Mouse (Mus musculus): ENCODE measurements around the gene Cdk5r1. TPM values are rescaled to one million over a fixed set of nuclear protein-coding genes. Genes with fewer than 3 reads are reported as not detected.

Cdk5r1 gene
- polyA plus RNA-seq, 1 experiment from 2014 or later, result 0.75 TPM

DNA sequence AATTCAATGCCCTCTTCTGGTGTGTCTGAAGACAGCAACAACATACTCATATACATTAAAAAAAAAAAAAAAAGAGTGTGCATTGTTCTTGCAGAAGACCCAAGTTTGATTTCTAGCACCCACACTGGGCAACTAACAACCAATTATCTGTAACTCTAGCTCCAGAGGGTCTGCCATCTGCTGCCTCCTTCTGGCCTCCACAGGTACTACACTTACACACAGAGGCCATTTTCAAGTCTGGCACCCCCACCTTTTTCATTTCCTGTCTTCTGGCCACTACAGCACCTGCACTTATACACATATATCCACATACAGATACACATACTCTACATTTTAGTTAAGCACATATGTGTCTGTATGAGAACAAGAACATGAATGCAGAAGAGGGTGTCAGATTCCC is 50.9 kb downstream of the Cdk5r1 start:
- Histone ChIP-seq H3K27me3 (ENCODE audit: control insufficient read depth, insufficient read depth, low read length) (no peaks in the 10 kb centered on the region), H3K4me2 (replicated peaks; ENCODE audit: low read depth) (no peak overlapping the region), H3K4me3 (ENCODE audit: low read depth, low read length) (no peak overlapping the region), H3K9me3 (ENCODE audit: control insufficient read depth, low read length) (no peaks in the 10 kb centered on the region), H3K4me1 (replicated peaks; ENCODE audit: control insufficient read depth, insufficient read depth) (no peaks in the 10 kb centered on the region), H3K9ac (ENCODE audit: low read length) (no peak overlapping the region), H3K36me3 (ENCODE audit: control insufficient read depth, insufficient read depth, low read length) (no peaks in the 10 kb centered on the region), H3K27ac (replicated peaks) (no peak overlapping the region)
- no peak for DNase-seq (ENCODE audit: low spot score)
- no peak for ATAC-seq (ENCODE audit: low FRiP score, low TSS enrichment)
- TF ChIP-seq EP300 (optimal IDR thresholded peaks at IDR 0.05) (no peak), CTCF (IDR thresholded peaks at IDR 0.05; ENCODE audit: low read depth) (peak; percentile 40)

DNA sequence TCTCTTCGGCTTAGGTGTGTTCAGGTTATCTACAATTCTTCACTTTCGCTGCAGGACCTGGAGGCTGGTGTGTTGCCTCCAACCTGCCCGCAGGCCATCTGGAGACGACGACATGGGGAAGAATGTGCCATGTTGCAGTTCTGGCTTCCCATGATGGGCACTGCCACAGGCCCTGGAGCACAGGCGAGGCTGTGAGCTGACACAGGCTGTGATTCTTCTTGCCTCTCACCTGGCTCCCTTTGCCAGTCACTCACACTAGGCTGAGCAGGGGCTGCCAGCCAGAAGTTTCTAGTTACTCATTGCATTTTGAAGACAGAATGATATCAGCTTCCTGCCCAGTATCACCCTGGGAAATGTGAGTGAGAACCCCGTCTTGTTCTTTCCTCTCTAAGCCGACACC is 52.3 kb downstream of the Cdk5r1 start:
- no peak for TF ChIP-seq EP300 (optimal IDR thresholded peaks at IDR 0.05)
- no peak for TF ChIP-seq CTCF (IDR thresholded peaks at IDR 0.05; ENCODE audit: low read depth)
- no peak overlapping the region for H3K4me3 ChIP-seq (ENCODE audit: low read depth, low read length)
- ATAC-seq (ENCODE audit: low FRiP score, low TSS enrichment) (no peak), DNase-seq (ENCODE audit: low spot score) (no peak)
- 81% methylated on average over 8 of the region's 8 CpGs for WGBS
- no peak overlapping the region for H3K27ac ChIP-seq (replicated peaks)
- no peaks in the 10 kb centered on the region for H3K9me3 ChIP-seq (ENCODE audit: control insufficient read depth, low read length)
- no peak overlapping the region for H3K9ac ChIP-seq (ENCODE audit: low read length)
- H3K4me1 ChIP-seq (replicated peaks; ENCODE audit: control insufficient read depth, insufficient read depth), result no peaks in the 10 kb centered on the region
- H3K36me3 ChIP-seq (ENCODE audit: control insufficient read depth, insufficient read depth, low read length), result no peaks in the 10 kb centered on the region
- H3K4me2 ChIP-seq (replicated peaks; ENCODE audit: low read depth), result no peak overlapping the region
- H3K27me3 ChIP-seq (ENCODE audit: control insufficient read depth, insufficient read depth, low read length), result no peaks in the 10 kb centered on the region

Other genes starting within 250 kb of the Cdk5r1 start
- 2.7 and 3.4 TPM in 2 replicates for gene Rhbdl3, start 176.1 kb upstream of the Cdk5r1 start, polyA plus RNA-seq (2015; fragmentation: Nextera tagmentation; extraction: Ambion mirVana)
- 11.0 and 12.0 TPM in 2 replicates for gene 5730455P16Rik, start 99.0 kb upstream of the Cdk5r1 start, polyA plus RNA-seq (2015; fragmentation: Nextera tagmentation; extraction: Ambion mirVana)
- 110 and 115 TPM in 2 replicates for gene Zfp207, start 93.7 kb upstream of the Cdk5r1 start, polyA plus RNA-seq (2015; fragmentation: Nextera tagmentation; extraction: Ambion mirVana)
- 189 and 211 TPM in 2 replicates for gene Psmd11, start 48.4 kb upstream of the Cdk5r1 start, polyA plus RNA-seq (2015; fragmentation: Nextera tagmentation; extraction: Ambion mirVana)